Mouse (Mus musculus): ENCODE data around the gene Fut11. TPM values are rescaled to one million over a fixed set of nuclear protein-coding genes. Genes with fewer than 3 reads are reported as not detected.

Fut11 gene
- polyA plus RNA-seq (2012; rRNA removed), result 21.1 and 24.7 TPM in 2 replicates

GRCm38 (mm10) chr14:20694884-20695760, at the start of gene Fut11:
Gene Fut11, plus strand, starts transcription at chr14:20694968.
- TF ChIP-seq CTCF (IDR thresholded peaks at IDR 0.05; ENCODE audit: borderline replicate concordance, extremely low read depth, insufficient read depth, insufficient read length) (no peak), POLR2A (IDR thresholded peaks at IDR 0.05; ENCODE audit: borderline replicate concordance, extremely low read depth, insufficient read depth, insufficient read length, poor library complexity, severe bottlenecking) (peak; percentile 60)
- peak; percentile 93 for DNase-seq (ENCODE audit: low read depth)

GRCm38 (mm10) chr14:20645547-20645946, 49.2 kb upstream of the Fut11 start:
- no peak for DNase-seq (ENCODE audit: low read depth)
- no peak for TF ChIP-seq CTCF (IDR thresholded peaks at IDR 0.05; ENCODE audit: borderline replicate concordance, extremely low read depth, insufficient read depth, insufficient read length)
- TF ChIP-seq POLR2A (IDR thresholded peaks at IDR 0.05; ENCODE audit: borderline replicate concordance, extremely low read depth, insufficient read depth, insufficient read length, poor library complexity, severe bottlenecking), result no peak

- TF ChIP-seq POLR2A (IDR thresholded peaks at IDR 0.05; ENCODE audit: borderline replicate concordance, extremely low read depth, insufficient read depth, insufficient read length, poor library complexity, severe bottlenecking), result no peak
- TF ChIP-seq CTCF (IDR thresholded peaks at IDR 0.05; ENCODE audit: borderline replicate concordance, extremely low read depth, insufficient read depth, insufficient read length), result no peak
- no peak for DNase-seq (ENCODE audit: low read depth)
Observed at GRCm38 (mm10) chr14:20646381-20646780, 48.4 kb upstream of the Fut11 start.

GRCm38 (mm10) chr14:20651000-20651399, 43.8 kb upstream of the Fut11 start:
- no peak for DNase-seq (ENCODE audit: low read depth)
- no peak for TF ChIP-seq CTCF (IDR thresholded peaks at IDR 0.05; ENCODE audit: borderline replicate concordance, extremely low read depth, insufficient read depth, insufficient read length)
- TF ChIP-seq POLR2A (IDR thresholded peaks at IDR 0.05; ENCODE audit: borderline replicate concordance, extremely low read depth, insufficient read depth, insufficient read length, poor library complexity, severe bottlenecking), result no peak

GRCm38 (mm10) chr14:20651722-20652256, 43.0 kb upstream of the Fut11 start:
- TF ChIP-seq CTCF (IDR thresholded peaks at IDR 0.05; ENCODE audit: borderline replicate concordance, extremely low read depth, insufficient read depth, insufficient read length) (no peak), POLR2A (IDR thresholded peaks at IDR 0.05; ENCODE audit: borderline replicate concordance, extremely low read depth, insufficient read depth, insufficient read length, poor library complexity, severe bottlenecking) (no peak)
- no peak for DNase-seq (ENCODE audit: low read depth)

GRCm38 (mm10) chr14:20654690-20655421, 39.9 kb upstream of the Fut11 start:
- DNase-seq (ENCODE audit: low read depth), result no peak
- TF ChIP-seq CTCF (IDR thresholded peaks at IDR 0.05; ENCODE audit: borderline replicate concordance, extremely low read depth, insufficient read depth, insufficient read length) (no peak), POLR2A (IDR thresholded peaks at IDR 0.05; ENCODE audit: borderline replicate concordance, extremely low read depth, insufficient read depth, insufficient read length, poor library complexity, severe bottlenecking) (no peak)

- no peak for DNase-seq (ENCODE audit: low read depth)
- TF ChIP-seq POLR2A (IDR thresholded peaks at IDR 0.05; ENCODE audit: borderline replicate concordance, extremely low read depth, insufficient read depth, insufficient read length, poor library complexity, severe bottlenecking), result no peak
- TF ChIP-seq CTCF (IDR thresholded peaks at IDR 0.05; ENCODE audit: borderline replicate concordance, extremely low read depth, insufficient read depth, insufficient read length), result no peak
Observed at GRCm38 (mm10) chr14:20655731-20656130, 39.0 kb upstream of the Fut11 start.

GRCm38 (mm10) chr14:20656361-20656760, 38.4 kb upstream of the Fut11 start, which contains the start of gene Myoz1:
Gene Myoz1, minus strand, starts transcription at chr14:20656540.
- no peak for DNase-seq (ENCODE audit: low read depth)

GRCm38 (mm10) chr14:20658326-20658725, 36.4 kb upstream of the Fut11 start:
- DNase-seq (ENCODE audit: low read depth), result peak; percentile 67
- no peak for TF ChIP-seq POLR2A (IDR thresholded peaks at IDR 0.05; ENCODE audit: borderline replicate concordance, extremely low read depth, insufficient read depth, insufficient read length, poor library complexity, severe bottlenecking)
- peak; percentile 66; the same call in 1 of the 2 replicates for TF ChIP-seq CTCF (IDR thresholded peaks at IDR 0.05; ENCODE audit: borderline replicate concordance, extremely low read depth, insufficient read depth, insufficient read length)

More at GRCm38 (mm10) chr14:20656361-20656760, 38.4 kb upstream of the Fut11 start, which contains the start of gene Myoz1:
- TF ChIP-seq CTCF (IDR thresholded peaks at IDR 0.05; ENCODE audit: borderline replicate concordance, extremely low read depth, insufficient read depth, insufficient read length), result no peak
- TF ChIP-seq POLR2A (IDR thresholded peaks at IDR 0.05; ENCODE audit: borderline replicate concordance, extremely low read depth, insufficient read depth, insufficient read length, poor library complexity, severe bottlenecking), result no peak

- no peak for DNase-seq (ENCODE audit: low read depth)
- TF ChIP-seq POLR2A (IDR thresholded peaks at IDR 0.05; ENCODE audit: borderline replicate concordance, extremely low read depth, insufficient read depth, insufficient read length, poor library complexity, severe bottlenecking) (no peak), CTCF (IDR thresholded peaks at IDR 0.05; ENCODE audit: borderline replicate concordance, extremely low read depth, insufficient read depth, insufficient read length) (no peak)
Observed at GRCm38 (mm10) chr14:20658902-20659301, 35.9 kb upstream of the Fut11 start.

GRCm38 (mm10) chr14:20659687-20660086, 35.1 kb upstream of the Fut11 start:
- TF ChIP-seq POLR2A (IDR thresholded peaks at IDR 0.05; ENCODE audit: borderline replicate concordance, extremely low read depth, insufficient read depth, insufficient read length, poor library complexity, severe bottlenecking) (no peak), CTCF (IDR thresholded peaks at IDR 0.05; ENCODE audit: borderline replicate concordance, extremely low read depth, insufficient read depth, insufficient read length) (no peak)
- no peak for DNase-seq (ENCODE audit: low read depth)

Measured in brain, embryonic 14.5 days (tissue).